Mouse (Mus musculus) thymus, postnatal 25 days (tissue): Measurements from ENCODE around the gene Clpx.

ENCODE experiments used
- DNase-seq: peaks from one replicate; pipeline ENCODE4 v3.0.0; 2022

Gene Clpx

GRCm38 (mm10) chr9:65347112-65347850 is 53.2 kb downstream of the Clpx start:
- DNase-seq = no peak

- DNase-seq = no peak
Observed at GRCm38 (mm10) chr9:65353251-65353650, 59.2 kb downstream of the Clpx start.

GRCm38 (mm10) chr9:65356561-65356960 is 62.5 kb downstream of the Clpx start:
- no peak for DNase-seq

GRCm38 (mm10) chr9:65356971-65357370 is 62.9 kb downstream of the Clpx start:
- DNase-seq = no peak

GRCm38 (mm10) chr9:65358956-65359480 is 65.0 kb downstream of the Clpx start:
- DNase-seq = no peak

GRCm38 (mm10) chr9:65360641-65361448 is 66.8 kb downstream of the Clpx start, which contains the start of gene Ubap1l:
Gene Ubap1l, plus strand, starts transcription at chr9:65361041.
- DNase-seq = no peak

- no peak for DNase-seq
Observed at GRCm38 (mm10) chr9:65363684-65364083, 69.6 kb downstream of the Clpx start.

GRCm38 (mm10) chr9:65365721-65366120 is 71.7 kb downstream of the Clpx start:
- no peak for DNase-seq

- DNase-seq = no peak
Observed at GRCm38 (mm10) chr9:65371756-65372155, 77.7 kb downstream of the Clpx start.

- peak; percentile 57 for DNase-seq
Observed at GRCm38 (mm10) chr9:65372449-65372848, 78.4 kb downstream of the Clpx start.

GRCm38 (mm10) chr9:65374468-65375162 is 80.6 kb downstream of the Clpx start:
- no peak for DNase-seq

GRCm38 (mm10) chr9:65375163-65375934 is 81.3 kb downstream of the Clpx start:
- DNase-seq = no peak
